9 mouse cellular contexts compared by ENCODE assay signal in genomic region chr14:103471806-103472553, GRCm38 (mm10). TPM values are rescaled to one million over a fixed set of nuclear protein-coding genes. Genes with fewer than 3 reads are reported as not detected.
DNase-seq lines count a peak whose midpoint lies in the region; ATAC-seq lines count a peak whose summit lies in the region.
"Had no signal": no experiment of that assay in that cellular context is flagged by ENCODE, and none has a peak within 500 bp of the region (broad histone marks: within the 10 kb centered on the region; RNA-seq: fewer than 3 reads in every experiment).

No protein-coding gene starts in this region.

- H3K36me3 ChIP-seq in midbrain, embryonic 13.5 days, result no peaks in the 10 kb centered on the region
- no peaks in the 10 kb centered on the region for H3K36me3 ChIP-seq in midbrain, embryonic 15.5 days (replicated peaks)
- no peaks in the 10 kb centered on the region for H3K36me3 ChIP-seq in heart, embryonic 15.5 days
- H3K36me3 ChIP-seq: G1E had no signal

- H3K4me3 ChIP-seq in midbrain, embryonic 13.5 days (replicated peaks), result no peak overlapping the region
- no peak overlapping the region for H3K4me3 ChIP-seq in midbrain, embryonic 15.5 days
- no peak overlapping the region for H3K4me3 ChIP-seq in heart, embryonic 15.5 days

- H3K4me1 ChIP-seq in midbrain, embryonic 13.5 days (replicated peaks), result peaks cover 14% of the 10 kb centered on the region
- 0 out of 2 replicates have a peak, but pooled peaks cover 5% of the 10 kb centered on the region for H3K4me1 ChIP-seq in midbrain, embryonic 15.5 days
- peaks cover 19% of the 10 kb centered on the region for H3K4me1 ChIP-seq in heart, embryonic 15.5 days (replicated peaks)

- no peak overlapping the region for H3K4me2 ChIP-seq in midbrain, embryonic 13.5 days (replicated peaks)
- H3K4me2 ChIP-seq in midbrain, embryonic 15.5 days, result no peak overlapping the region
- H3K4me2 ChIP-seq in heart, embryonic 15.5 days, result peak overlapping the region; percentile 30; the same call in 1 of the 2 replicates

- no peak overlapping the region for H3K27ac ChIP-seq in midbrain, embryonic 13.5 days
- no peak overlapping the region for H3K27ac ChIP-seq in midbrain, embryonic 15.5 days
- peak overlapping the region; percentile 51; the same call in 1 of the 2 replicates for H3K27ac ChIP-seq in heart, embryonic 15.5 days

- no peak overlapping the region for H3K9ac ChIP-seq in midbrain, embryonic 13.5 days (replicated peaks)
- H3K9ac ChIP-seq in midbrain, embryonic 15.5 days, result no peak overlapping the region
- H3K9ac ChIP-seq in heart, embryonic 15.5 days, result no peak overlapping the region

- peak; percentile 84 to 87 for DNase-seq in cerebellum, postnatal 10 days
- peak; percentile 79 for DNase-seq in layer of hippocampus, postnatal 36 days
- peak; percentile 72 for DNase-seq in testis, postnatal 14 days (ENCODE audit: low spot score)
- DNase-seq in yolk sac, embryonic 10.5 days (ENCODE audit: low spot score), result no peak
- no peak for DNase-seq in lung, postnatal 14 days

- ATAC-seq in midbrain, embryonic 13.5 days, result peak; percentile 55; the same call in 1 of the 2 replicates
- no peak for ATAC-seq in midbrain, embryonic 15.5 days (replicated peaks)
- peak; percentile 50; the same call in 1 of the 2 replicates for ATAC-seq in heart, embryonic 15.5 days (replicated peaks; ENCODE audit: insufficient number of reproducible peaks, insufficient read depth, low FRiP score, low read depth)

- H3K9me3 ChIP-seq in midbrain, embryonic 13.5 days, result no peaks in the 10 kb centered on the region
- H3K9me3 ChIP-seq in midbrain, embryonic 15.5 days, result no peaks in the 10 kb centered on the region
- H3K9me3 ChIP-seq in heart, embryonic 15.5 days (replicated peaks), result no peaks in the 10 kb centered on the region
- H3K9me3 ChIP-seq: G1E had no signal

- no peaks in the 10 kb centered on the region for H3K27me3 ChIP-seq in midbrain, embryonic 13.5 days
- no peaks in the 10 kb centered on the region for H3K27me3 ChIP-seq in midbrain, embryonic 15.5 days (replicated peaks)
- no peaks in the 10 kb centered on the region for H3K27me3 ChIP-seq in heart, embryonic 15.5 days

- WGBS in midbrain, embryonic 13.5 days, result 56% methylated on average over 7 of the region's 7 CpGs
- WGBS in midbrain, embryonic 15.5 days, result 50% methylated on average over 7 of the region's 7 CpGs
- WGBS in heart, embryonic 15.5 days, result 24% methylated on average over 7 of the region's 7 CpGs

RNA-seq across cellular contexts. Expression of gene Scel, which starts 41.2 kb away (rescaled TPM):
- 0.08 TPM in 1 of 2 replicates, not detected in the other for polyA plus RNA-seq in midbrain, embryonic 13.5 days (2015; fragmentation: Nextera tagmentation; extraction: Ambion mirVana)
- polyA plus RNA-seq in midbrain, embryonic 15.5 days (2015; fragmentation: Nextera tagmentation; extraction: Ambion mirVana), result 0.14 and 0.19 TPM in 2 replicates
- polyA plus RNA-seq in heart, embryonic 15.5 days (2015; fragmentation: Nextera tagmentation; extraction: Ambion mirVana), result 0.29 and 0.34 TPM in 2 replicates
- total RNA-seq in layer of hippocampus, postnatal 36 days (2021), result under 1 TPM; 0.50 to 0.71 TPM
- total RNA-seq: G1E had no signal
- polyA plus RNA-seq: G1E had no signal

Comparison
In these comparisons a context has a peak if more than half of its experiments do, and no peak if none do; other contexts are left out.
1. DNase-seq: peak in cerebellum, postnatal 10 days (2 of 2), layer of hippocampus, postnatal 36 days (2 of 2) and testis, postnatal 14 days (single experiment); none in yolk sac, embryonic 10.5 days (single experiment) and lung, postnatal 14 days (single experiment).